Mouse (Mus musculus): ENCODE results near the gene Stk40.

GRCm38 (mm10) chr4:126149798-126150197, 46.0 kb downstream of the Stk40 start:
- TF ChIP-seq CTCF (IDR thresholded peaks at IDR 0.05; ENCODE audit: low read depth) (no peak), EP300 (optimal IDR thresholded peaks at IDR 0.05) (no peak)

Measured in stomach, postnatal 0 days (tissue).